Mouse (Mus musculus): ENCODE measurements around the gene 3110082I17Rik. TPM values are rescaled to one million over a fixed set of nuclear protein-coding genes. Genes with fewer than 3 reads are reported as not detected.

The 3110082I17Rik gene
- polyA plus RNA-seq, 1 experiment from 2014 or later = 17.0 TPM

DNA sequence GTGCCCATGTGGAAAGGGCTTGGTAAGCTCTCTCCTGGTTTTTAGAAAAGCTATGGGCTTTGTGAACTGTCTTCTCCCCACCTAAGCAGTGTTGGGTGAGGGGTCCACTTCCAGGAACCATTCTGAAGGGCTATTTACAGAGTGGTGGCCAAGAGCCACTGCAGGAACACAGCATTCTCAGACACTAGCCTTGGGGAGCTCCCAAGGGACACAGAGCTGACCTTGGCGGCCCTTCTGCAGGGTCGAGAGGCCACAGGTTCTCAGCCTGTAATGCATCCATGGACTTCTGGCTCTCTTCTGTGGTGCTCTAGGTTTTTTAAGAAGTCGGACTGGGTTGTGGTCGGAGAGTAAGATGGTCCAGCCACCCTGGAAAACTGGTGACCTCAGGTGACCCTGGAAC, 50.3 kb downstream of the 3110082I17Rik start:
- no peaks in the 10 kb centered on the region for H3K36me3 ChIP-seq (ENCODE audit: control insufficient read depth, insufficient read depth, low read length)
- 83% methylated on average over 4 of the region's 4 CpGs for WGBS
- H3K27ac ChIP-seq (replicated peaks in 1 of 2; ENCODE audit: control insufficient read depth in 1 of 2, insufficient read depth in 1 of 2, low read depth in 2 of 2, low read length in 2 of 2) = peak overlapping the region in 1 of 2 experiments; percentile 53; a peak in 2 of 4 replicates
- H3K4me2 ChIP-seq (ENCODE audit: low read length) = no peak overlapping the region
- H3K9ac ChIP-seq (ENCODE audit: low read length) = 0 out of 2 replicates have a peak overlapping the region, but pooled peaks have one; percentile 1
- peaks cover 33% of the 10 kb centered on the region for H3K27me3 ChIP-seq (ENCODE audit: control insufficient read depth, insufficient read depth, low read length)
- H3K9me3 ChIP-seq (ENCODE audit: control insufficient read depth, low read length) = no peaks in the 10 kb centered on the region
- peaks cover 24 to 35% of the 10 kb centered on the region in 2 experiments for H3K4me1 ChIP-seq (ENCODE audit: control insufficient read depth in 2 of 2, insufficient read depth in 2 of 2, low read length in 2 of 2)
- no peak for ATAC-seq (ENCODE audit: insufficient number of reproducible peaks, insufficient read depth, low FRiP score, low read depth)
- H3K4me3 ChIP-seq (ENCODE audit: control insufficient read depth in 1 of 2, insufficient read depth in 1 of 2, low read depth in 1 of 2, low read length in 2 of 2) = no peak overlapping the region

DNA sequence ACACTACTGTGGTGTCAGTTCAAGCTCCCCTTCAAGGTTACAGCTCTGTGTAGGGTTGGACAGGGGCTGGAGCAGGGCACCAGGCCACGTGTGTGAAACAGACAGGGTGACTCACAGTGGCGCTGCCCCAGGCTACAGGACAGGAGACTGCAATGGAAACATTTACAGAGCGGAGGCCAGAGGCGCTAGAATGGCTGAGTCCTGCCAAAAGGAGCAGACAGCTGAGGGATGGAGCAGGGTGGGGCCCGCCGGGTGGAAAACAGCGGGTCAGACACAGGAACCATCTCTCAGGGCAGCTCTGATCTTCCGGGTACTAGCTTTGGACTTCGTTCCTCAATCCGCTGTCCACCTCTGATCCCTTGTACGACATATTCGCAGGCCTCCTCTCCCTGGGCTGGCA, 50.9 kb downstream of the 3110082I17Rik start:
- Histone ChIP-seq H3K9me3 (ENCODE audit: control insufficient read depth, low read length) (no peaks in the 10 kb centered on the region), H3K27me3 (ENCODE audit: control insufficient read depth, insufficient read depth, low read length) (peaks cover 27% of the 10 kb centered on the region), H3K36me3 (ENCODE audit: control insufficient read depth, insufficient read depth, low read length) (no peaks in the 10 kb centered on the region), H3K4me1 (ENCODE audit: control insufficient read depth in 2 of 2, insufficient read depth in 2 of 2, low read length in 2 of 2) (peaks cover 25 to 38% of the 10 kb centered on the region in 2 experiments), H3K27ac (replicated peaks in 1 of 2; ENCODE audit: control insufficient read depth in 1 of 2, insufficient read depth in 1 of 2, low read depth in 2 of 2, low read length in 2 of 2) (peak overlapping the region; percentile 53 to 56; a peak in 3 of 4 replicates), H3K9ac (ENCODE audit: low read length) (no peak overlapping the region), H3K4me3 (ENCODE audit: control insufficient read depth in 1 of 2, insufficient read depth in 1 of 2, low read depth in 1 of 2, low read length in 2 of 2) (no peak overlapping the region), H3K4me2 (ENCODE audit: low read length) (no peak overlapping the region)
- ATAC-seq (ENCODE audit: insufficient number of reproducible peaks, insufficient read depth, low FRiP score, low read depth) = peak; percentile 64
- 48% methylated on average over 12 of the region's 12 CpGs for WGBS

DNA sequence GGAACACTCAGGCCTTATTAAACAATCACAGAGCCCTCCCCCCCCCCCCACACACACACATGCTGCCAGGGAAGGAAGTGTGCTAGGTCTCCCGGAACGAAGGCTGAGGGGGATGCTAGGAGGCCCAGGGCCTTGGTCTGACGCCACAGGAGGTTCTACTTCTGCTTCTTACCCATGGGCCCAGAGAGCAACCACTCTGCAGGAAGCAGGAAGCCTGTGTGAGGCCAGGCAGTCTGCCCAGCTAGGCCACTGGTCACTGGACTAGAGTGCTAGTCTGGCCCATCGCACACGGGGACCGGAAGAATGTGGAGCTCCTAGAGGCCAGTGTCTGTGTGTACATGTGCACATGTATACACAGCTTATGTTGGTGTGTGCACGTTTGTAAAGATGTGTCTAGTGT, 51.8 kb downstream of the 3110082I17Rik start:
- Histone ChIP-seq H3K9me3 (ENCODE audit: control insufficient read depth, low read length) (no peaks in the 10 kb centered on the region), H3K27me3 (ENCODE audit: control insufficient read depth, insufficient read depth, low read length) (peaks cover 23% of the 10 kb centered on the region), H3K36me3 (ENCODE audit: control insufficient read depth, insufficient read depth, low read length) (no peaks in the 10 kb centered on the region), H3K9ac (ENCODE audit: low read length) (no peak overlapping the region), H3K4me1 (ENCODE audit: control insufficient read depth in 2 of 2, insufficient read depth in 2 of 2, low read length in 2 of 2) (peaks cover 25 to 38% of the 10 kb centered on the region in 2 experiments), H3K27ac (replicated peaks in 1 of 2; ENCODE audit: control insufficient read depth in 1 of 2, insufficient read depth in 1 of 2, low read depth in 2 of 2, low read length in 2 of 2) (peak overlapping the region in 1 of 2 experiments; percentile 26; a peak in 1 of 4 replicates), H3K4me2 (ENCODE audit: low read length) (no peak overlapping the region), H3K4me3 (ENCODE audit: control insufficient read depth in 1 of 2, insufficient read depth in 1 of 2, low read depth in 1 of 2, low read length in 2 of 2) (no peak overlapping the region)
- WGBS = 81% methylated on average over 7 of the region's 7 CpGs
- ATAC-seq (ENCODE audit: insufficient number of reproducible peaks, insufficient read depth, low FRiP score, low read depth) = no peak

DNA sequence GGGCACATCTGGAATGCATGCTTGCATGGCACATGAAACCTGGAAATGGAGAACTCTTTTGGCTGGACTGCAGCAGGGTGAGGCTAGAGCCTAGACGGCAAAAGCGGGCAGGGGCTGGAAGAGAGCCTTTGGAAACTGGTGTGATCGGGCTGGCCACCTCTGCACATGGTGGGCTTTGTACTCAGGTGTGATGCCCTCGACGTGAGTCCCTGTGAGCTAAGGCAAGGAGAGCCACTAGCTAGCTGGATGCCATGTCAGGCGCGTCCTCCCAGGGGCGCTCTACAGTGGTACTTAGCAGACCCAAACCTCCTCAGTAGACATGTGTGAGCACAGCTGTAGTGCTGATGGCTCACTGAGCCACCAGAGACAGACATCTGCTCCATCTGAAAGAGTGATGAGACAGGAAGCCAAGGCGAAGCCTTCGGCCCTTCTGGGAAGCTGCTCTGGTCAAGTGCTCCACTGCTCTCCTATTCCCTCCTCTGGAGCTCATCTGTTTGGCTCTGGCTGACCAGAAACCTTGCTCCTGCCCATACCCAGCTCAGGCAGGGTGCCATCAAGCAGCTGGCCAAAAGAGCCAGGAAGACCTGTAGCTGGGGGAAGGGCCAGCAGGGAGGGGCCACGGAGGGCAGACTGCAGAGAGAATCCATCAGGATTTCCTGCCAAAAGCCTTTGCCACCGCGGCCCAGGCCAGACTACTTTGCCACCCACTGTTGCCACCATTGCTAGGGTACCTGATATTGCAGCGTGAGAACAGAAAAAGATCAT, 53.0 kb downstream of the 3110082I17Rik start:
- Histone ChIP-seq H3K27me3 (ENCODE audit: control insufficient read depth, insufficient read depth, low read length) (peaks cover 18% of the 10 kb centered on the region), H3K9me3 (ENCODE audit: control insufficient read depth, low read length) (no peaks in the 10 kb centered on the region), H3K9ac (ENCODE audit: low read length) (no peak overlapping the region), H3K4me2 (ENCODE audit: low read length) (no peak overlapping the region), H3K36me3 (ENCODE audit: control insufficient read depth, insufficient read depth, low read length) (no peaks in the 10 kb centered on the region), H3K4me1 (ENCODE audit: control insufficient read depth in 2 of 2, insufficient read depth in 2 of 2, low read length in 2 of 2) (peaks cover 25 to 38% of the 10 kb centered on the region in 2 experiments), H3K27ac (replicated peaks in 1 of 2; ENCODE audit: control insufficient read depth in 1 of 2, insufficient read depth in 1 of 2, low read depth in 2 of 2, low read length in 2 of 2) (no peak overlapping the region), H3K4me3 (ENCODE audit: control insufficient read depth in 1 of 2, insufficient read depth in 1 of 2, low read depth in 1 of 2, low read length in 2 of 2) (no peak overlapping the region)
- no peak for ATAC-seq (ENCODE audit: insufficient number of reproducible peaks, insufficient read depth, low FRiP score, low read depth)
- 85% methylated on average over 14 of the region's 14 CpGs for whole genome bisulfite sequencing

DNA sequence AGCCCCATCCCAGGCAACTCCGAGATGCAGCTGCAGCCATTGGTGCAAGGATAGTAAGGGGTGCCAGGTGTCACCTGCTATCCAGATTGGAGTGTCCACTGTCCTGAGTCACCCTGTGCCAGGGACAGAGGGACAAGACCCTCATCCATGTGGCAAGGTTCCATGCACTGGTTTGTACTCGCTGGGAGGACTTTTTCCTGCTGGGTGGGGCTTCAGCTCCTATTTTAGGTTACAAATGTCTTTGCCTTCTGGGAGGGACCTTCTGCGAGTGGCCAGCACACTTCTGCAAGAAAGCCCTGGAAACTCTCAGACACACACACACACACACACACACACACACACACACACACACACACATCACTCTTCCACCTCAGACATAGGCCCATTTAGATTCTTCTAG, 54.4 kb downstream of the 3110082I17Rik start:
- WGBS = 57% methylated on average over 3 of the region's 3 CpGs
- Histone ChIP-seq H3K27me3 (ENCODE audit: control insufficient read depth, insufficient read depth, low read length) (peaks cover 7% of the 10 kb centered on the region), H3K4me3 (ENCODE audit: control insufficient read depth in 1 of 2, insufficient read depth in 1 of 2, low read depth in 1 of 2, low read length in 2 of 2) (no peak overlapping the region), H3K4me1 (ENCODE audit: control insufficient read depth in 2 of 2, insufficient read depth in 2 of 2, low read length in 2 of 2) (peaks cover 25 to 38% of the 10 kb centered on the region in 2 experiments), H3K9ac (ENCODE audit: low read length) (no peak overlapping the region), H3K27ac (replicated peaks in 1 of 2; ENCODE audit: control insufficient read depth in 1 of 2, insufficient read depth in 1 of 2, low read depth in 2 of 2, low read length in 2 of 2) (no peak overlapping the region), H3K36me3 (ENCODE audit: control insufficient read depth, insufficient read depth, low read length) (no peaks in the 10 kb centered on the region), H3K4me2 (ENCODE audit: low read length) (no peak overlapping the region), H3K9me3 (ENCODE audit: control insufficient read depth, low read length) (no peaks in the 10 kb centered on the region)
- ATAC-seq (ENCODE audit: insufficient number of reproducible peaks, insufficient read depth, low FRiP score, low read depth) = no peak

DNA sequence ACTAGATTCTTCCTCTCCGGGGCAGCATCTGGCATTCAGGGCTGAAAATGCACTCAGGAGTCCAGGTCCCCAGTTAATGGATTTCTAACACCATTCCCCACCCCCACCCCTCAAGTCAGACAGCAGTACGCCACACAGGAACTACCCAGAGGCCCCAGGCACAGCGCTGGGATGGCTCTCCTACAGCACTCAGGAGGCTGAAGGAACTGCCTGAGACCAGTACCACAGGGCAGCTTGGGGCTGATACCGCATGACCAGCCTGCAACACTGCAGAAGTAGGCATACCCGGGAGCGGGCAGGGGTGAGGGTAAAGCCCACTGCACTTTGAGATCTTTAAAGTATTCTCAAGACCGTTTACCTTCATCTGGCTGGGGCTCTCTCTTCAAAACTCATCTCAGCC, 54.8 kb downstream of the 3110082I17Rik start:
- no peaks in the 10 kb centered on the region for H3K9me3 ChIP-seq (ENCODE audit: control insufficient read depth, low read length)
- peaks cover 4% of the 10 kb centered on the region for H3K27me3 ChIP-seq (ENCODE audit: control insufficient read depth, insufficient read depth, low read length)
- H3K4me1 ChIP-seq (ENCODE audit: control insufficient read depth in 2 of 2, insufficient read depth in 2 of 2, low read length in 2 of 2) = peaks cover 25 to 37% of the 10 kb centered on the region in 2 experiments
- H3K36me3 ChIP-seq (ENCODE audit: control insufficient read depth, insufficient read depth, low read length) = no peaks in the 10 kb centered on the region
- no peak overlapping the region for H3K4me2 ChIP-seq (ENCODE audit: low read length)
- ATAC-seq (ENCODE audit: insufficient number of reproducible peaks, insufficient read depth, low FRiP score, low read depth) = no peak
- WGBS = 77% methylated on average over 7 of the region's 7 CpGs
- H3K4me3 ChIP-seq (ENCODE audit: control insufficient read depth in 1 of 2, insufficient read depth in 1 of 2, low read depth in 1 of 2, low read length in 2 of 2) = no peak overlapping the region
- no peak overlapping the region for H3K27ac ChIP-seq (replicated peaks in 1 of 2; ENCODE audit: control insufficient read depth in 1 of 2, insufficient read depth in 1 of 2, low read depth in 2 of 2, low read length in 2 of 2)
- H3K9ac ChIP-seq (ENCODE audit: low read length) = no peak overlapping the region

DNA sequence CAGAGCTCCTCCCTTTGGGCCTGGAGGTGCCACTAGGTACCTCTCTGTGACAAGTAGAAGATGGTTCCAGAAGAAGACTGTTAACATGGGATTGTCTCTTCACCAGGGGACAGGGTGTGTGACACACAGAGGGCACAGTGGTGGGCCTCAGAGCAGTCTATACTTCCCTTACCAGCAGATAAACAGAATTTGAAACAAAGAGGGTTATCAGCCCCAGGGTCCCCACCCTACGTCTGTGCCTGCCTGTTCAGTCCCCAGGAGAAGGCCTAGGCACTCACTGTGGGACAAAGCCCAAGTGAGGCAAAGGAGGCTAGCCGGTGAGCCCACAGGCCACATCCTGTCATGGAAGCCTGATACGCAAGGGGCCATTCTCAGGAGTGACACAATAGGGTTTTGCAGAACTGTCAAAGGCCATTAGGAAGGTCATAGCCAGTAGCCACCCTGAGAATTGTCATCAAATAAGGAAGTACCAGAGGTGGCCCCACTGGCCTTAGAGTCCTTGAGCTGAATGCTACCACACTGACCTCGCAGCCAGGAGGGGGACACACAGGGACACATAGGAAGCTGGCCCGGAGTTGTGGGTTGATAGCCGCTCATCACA, 55.4 kb downstream of the 3110082I17Rik start, which contains the start of gene C130050O18Rik:
C130050O18Rik (plus strand) TSS at position 480 of the 601 bp plus-strand sequence.
- Histone ChIP-seq H3K9ac (ENCODE audit: low read length) (no peak within 1 kb of the TSS), H3K4me2 (ENCODE audit: low read length) (no peak within 1 kb of the TSS), H3K4me1 (ENCODE audit: control insufficient read depth in 2 of 2, insufficient read depth in 2 of 2, low read length in 2 of 2) (peaks cover 20 to 33% of the 10 kb centered on the region in 2 experiments), H3K4me3 (ENCODE audit: control insufficient read depth in 1 of 2, insufficient read depth in 1 of 2, low read depth in 1 of 2, low read length in 2 of 2) (no peak within 1 kb of the TSS), H3K27ac (replicated peaks in 1 of 2; ENCODE audit: control insufficient read depth in 1 of 2, insufficient read depth in 1 of 2, low read depth in 2 of 2, low read length in 2 of 2) (no peak within 1 kb of the TSS), H3K36me3 (ENCODE audit: control insufficient read depth, insufficient read depth, low read length) (no peaks in the 10 kb centered on the region), H3K27me3 (ENCODE audit: control insufficient read depth, insufficient read depth, low read length) (peaks cover 4% of the 10 kb centered on the region), H3K9me3 (ENCODE audit: control insufficient read depth, low read length) (no peaks in the 10 kb centered on the region)
- 74% methylated on average over 6 of the region's 6 CpGs for WGBS
- ATAC-seq (ENCODE audit: insufficient number of reproducible peaks, insufficient read depth, low FRiP score, low read depth) = no peak
